Mouse (Mus musculus): ENCODE data around the gene Ppfia3.

- TF ChIP-seq POLR2A (IDR thresholded peaks at IDR 0.05; ENCODE audit: borderline replicate concordance, control insufficient read depth, low read depth, low read length) (no peak), CTCF (IDR thresholded peaks at IDR 0.05; ENCODE audit: control insufficient read depth, insufficient read depth, low read length) (no peak)
Measured at GRCm38 (mm10) chr7:45414740-45415224, 48.0 kb upstream of the Ppfia3 start.

Data from bone marrow, adult 2 months (tissue).